Mouse (Mus musculus) G1E (cell line): ENCODE data around the gene Krtap28-13. TPM values are rescaled to one million over a fixed set of nuclear protein-coding genes. Genes with fewer than 3 reads are reported as not detected.

Experiments
- ATAC-seq: 2 replicates; pipeline ENCODE4 v1.8.0; 2016; ENCODE audit warnings: mild to moderate bottlenecking; ENCODE audit not compliant: insufficient number of reproducible peaks, poor library complexity, low FRiP score, severe bottlenecking; ENCODE audit errors: extremely low read depth
- DNase-seq: peaks from one replicate; pipeline ENCODE4 v3.0.0; 2012; ENCODE audit warnings: low spot score
- H3K27me3 ChIP-seq: 2 replicates; pipeline ENCODE4 v1.6.1; 2012; ENCODE audit warnings: mild to moderate bottlenecking, low read length, inconsistent platforms; ENCODE audit not compliant: insufficient read depth
- H3K36me3 ChIP-seq: replicated peaks from 2 replicates; pipeline ENCODE3; 2012; ENCODE audit warnings: mild to moderate bottlenecking, inconsistent platforms
- H3K4me1 ChIP-seq: 2 replicates; pipeline ENCODE4 v1.6.1; 2012; ENCODE audit warnings: low read depth, low read length, inconsistent platforms, mixed read lengths; ENCODE audit not compliant: insufficient read depth
- H3K4me3 ChIP-seq: 2 replicates; pipeline ENCODE4 v1.5.1; 2012; ENCODE audit warnings: low read depth, mild to moderate bottlenecking, inconsistent platforms, low read length, moderate library complexity, mixed read lengths
- H3K9me3 ChIP-seq: replicated peaks from 2 replicates; pipeline ENCODE4 v1.6.1; 2012; ENCODE audit warnings: inconsistent platforms
- CTCF ChIP-seq: IDR thresholded peaks from 2 replicates; pipeline ENCODE4 v1.5.1; 2012; ENCODE audit warnings: low read depth, low read length, inconsistent platforms, mixed read lengths
- GATA1 ChIP-seq: IDR thresholded peaks from 2 replicates; pipeline ENCODE4 v1.6.1; 2012; ENCODE audit warnings: borderline replicate concordance, low read length, inconsistent platforms, mixed read lengths
- GATA2 ChIP-seq: IDR thresholded peaks from 2 replicates; pipeline ENCODE4 v1.6.1; 2012; ENCODE audit warnings: low read depth, low read length, inconsistent platforms, borderline replicate concordance
- POLR2AphosphoS5 ChIP-seq: IDR thresholded peaks from 2 replicates; pipeline ENCODE4 v1.6.1; 2012; ENCODE audit warnings: low read depth, low read length, inconsistent platforms; ENCODE audit not compliant: insufficient replicate concordance
- TAL1 ChIP-seq: conservative IDR thresholded peaks from 2 replicates; pipeline ENCODE4 v1.6.1; 2012; ENCODE audit warnings: low read depth, low read length, inconsistent platforms, mixed read lengths
- polyA plus RNA-seq: library from polyadenylated mRNA; stranded (reverse); fragments of >175 nt; gene quantifications from 2 replicates; pipeline ENCODE4 v1.2.3, GENCODE M21; 2012
- total RNA-seq, 2 experiments: library from RNA; stranded (forward) in 1 of 2; stranded (reverse) in 1 of 2; fragments of 200-1000 nt in 1 of 2; fragments of >200 nt in 1 of 2; fragmentation: Nextera tagmentation in 1 of 2; gene quantifications; 2 replicates each; pipeline ENCODE4 v1.2.3; 2014 to 2017

Krtap28-13 gene
- total and polyA plus RNA-seq, 3 experiments: 0.33 TPM; not detected in 2

GRCm38 (mm10) chr1:83105464-83105863 lies 44.7 kb downstream of the Krtap28-13 start:
- H3K27me3 ChIP-seq: no peaks in the 10 kb centered on the region
- no peak for DNase-seq
- no peak overlapping the region for H3K4me3 ChIP-seq
- no peaks in the 10 kb centered on the region for H3K9me3 ChIP-seq
- H3K36me3 ChIP-seq: no peaks in the 10 kb centered on the region
- no peak for ATAC-seq
- no peaks in the 10 kb centered on the region for H3K4me1 ChIP-seq
- TF ChIP-seq CTCF: no peak
- TF ChIP-seq GATA1: no peak
- TF ChIP-seq GATA2: no peak
- TF ChIP-seq TAL1: no peak
- TF ChIP-seq POLR2AphosphoS5: no peak

- Histone ChIP-seq H3K4me1 (no peaks in the 10 kb centered on the region), H3K36me3 (no peaks in the 10 kb centered on the region), H3K4me3 (no peak overlapping the region), H3K27me3 (no peaks in the 10 kb centered on the region), H3K9me3 (no peaks in the 10 kb centered on the region)
- TF ChIP-seq CTCF: no peak
- TF ChIP-seq GATA1: no peak
- TF ChIP-seq GATA2: no peak
- no peak for TF ChIP-seq POLR2AphosphoS5
- TF ChIP-seq TAL1: no peak
- DNase-seq (no peak), ATAC-seq (no peak)
Measured at GRCm38 (mm10) chr1:83107410-83107978, 46.8 kb downstream of the Krtap28-13 start.

GRCm38 (mm10) chr1:83110992-83111391 lies 50.3 kb downstream of the Krtap28-13 start:
- no peaks in the 10 kb centered on the region for H3K4me1 ChIP-seq
- DNase-seq: no peak
- H3K27me3 ChIP-seq: no peaks in the 10 kb centered on the region
- no peaks in the 10 kb centered on the region for H3K36me3 ChIP-seq
- no peak for ATAC-seq
- TF ChIP-seq CTCF: no peak
- TF ChIP-seq GATA2: no peak
- no peak for TF ChIP-seq TAL1
- TF ChIP-seq POLR2AphosphoS5: no peak
- TF ChIP-seq GATA1: no peak
- H3K9me3 ChIP-seq: no peaks in the 10 kb centered on the region
- no peak overlapping the region for H3K4me3 ChIP-seq

Other genes starting within 250 kb of the Krtap28-13 start
- 303 and 306 TPM in 2 replicates for gene Agfg1, start 221.4 kb upstream of the Krtap28-13 start, total RNA-seq (2014; fragmentation: Nextera tagmentation)
- 121 and 135 TPM in 2 replicates for gene Agfg1, start 221.4 kb upstream of the Krtap28-13 start, total RNA-seq (2017)
- 30.4 and 32.1 TPM in 2 replicates for gene Agfg1, start 221.4 kb upstream of the Krtap28-13 start, polyA plus RNA-seq
- gene A030005L19Rik, start 147.6 kb upstream of the Krtap28-13 start, total RNA-seq (2014; fragmentation: Nextera tagmentation): 1.9 and 2.3 TPM in 2 replicates
- 0.22 and 0.46 TPM in 2 replicates for gene A030005L19Rik, start 147.6 kb upstream of the Krtap28-13 start, total RNA-seq (2017)
- 0.07 and 0.24 TPM in 2 replicates for gene A030005L19Rik, start 147.6 kb upstream of the Krtap28-13 start, polyA plus RNA-seq
- gene A030014E15Rik, start 136.0 kb upstream of the Krtap28-13 start, total RNA-seq (2014; fragmentation: Nextera tagmentation): 1.1 TPM in 1 of 2 replicates, not detected in the other
- gene A030014E15Rik, start 136.0 kb upstream of the Krtap28-13 start, total RNA-seq (2017): 0.17 and 0.38 TPM in 2 replicates
- not detected in 2 replicates for gene A030014E15Rik, start 136.0 kb upstream of the Krtap28-13 start, polyA plus RNA-seq
- gene Gm6217, start 129.5 kb upstream of the Krtap28-13 start, total RNA-seq (2014; fragmentation: Nextera tagmentation): not detected in 2 replicates
- 0.33 TPM in 1 of 2 replicates, not detected in the other for gene Gm6217, start 129.5 kb upstream of the Krtap28-13 start, total RNA-seq (2017)
- gene Gm6217, start 129.5 kb upstream of the Krtap28-13 start, polyA plus RNA-seq: not detected in 2 replicates
- gene A030003K21Rik, start 117.5 kb upstream of the Krtap28-13 start, total RNA-seq (2014; fragmentation: Nextera tagmentation): not detected in 2 replicates
- not detected in 2 replicates for gene A030003K21Rik, start 117.5 kb upstream of the Krtap28-13 start, total RNA-seq (2017)
- gene A030003K21Rik, start 117.5 kb upstream of the Krtap28-13 start, polyA plus RNA-seq: not detected in 2 replicates
- not detected in 2 replicates for gene Gm7544, start 104.9 kb upstream of the Krtap28-13 start, total RNA-seq (2014; fragmentation: Nextera tagmentation)
- gene Gm7544, start 104.9 kb upstream of the Krtap28-13 start, total RNA-seq (2017): 0.29 TPM in 1 of 2 replicates, not detected in the other
- not detected in 2 replicates for gene Gm7544, start 104.9 kb upstream of the Krtap28-13 start, polyA plus RNA-seq
- not detected in 2 replicates for gene Gm47955, start 100.6 kb upstream of the Krtap28-13 start, total RNA-seq (2014; fragmentation: Nextera tagmentation)
- gene Gm47955, start 100.6 kb upstream of the Krtap28-13 start, total RNA-seq (2017): 0.27 TPM in 1 of 2 replicates, not detected in the other
- not detected in 2 replicates for gene Gm47955, start 100.6 kb upstream of the Krtap28-13 start, polyA plus RNA-seq
- gene Gm47959, start 60.4 kb upstream of the Krtap28-13 start, total RNA-seq (2014; fragmentation: Nextera tagmentation): not detected in 2 replicates
- gene Gm47959, start 60.4 kb upstream of the Krtap28-13 start, total RNA-seq (2017): not detected in 2 replicates
- not detected in 2 replicates for gene Gm47959, start 60.4 kb upstream of the Krtap28-13 start, polyA plus RNA-seq
- not detected in 2 replicates for gene Slc19a3, start 22.5 kb upstream of the Krtap28-13 start, total RNA-seq (2014; fragmentation: Nextera tagmentation)
- gene Slc19a3, start 22.5 kb upstream of the Krtap28-13 start, total RNA-seq (2017): 0.06 and 0.33 TPM in 2 replicates
- gene Slc19a3, start 22.5 kb upstream of the Krtap28-13 start, polyA plus RNA-seq: not detected in 2 replicates
- not detected in 2 replicates for gene Krtap28-10, start 18.4 kb upstream of the Krtap28-13 start, total RNA-seq (2014; fragmentation: Nextera tagmentation)
- 0.23 TPM in 1 of 2 replicates, not detected in the other for gene Krtap28-10, start 18.4 kb upstream of the Krtap28-13 start, total RNA-seq (2017)
- gene Krtap28-10, start 18.4 kb upstream of the Krtap28-13 start, polyA plus RNA-seq: not detected in 2 replicates
- not detected in 2 replicates for gene Gm47969, start 16.0 kb upstream of the Krtap28-13 start, total RNA-seq (2014; fragmentation: Nextera tagmentation)
- gene Gm47969, start 16.0 kb upstream of the Krtap28-13 start, total RNA-seq (2017): 0.16 TPM in 1 of 2 replicates, not detected in the other
- gene Gm47969, start 16.0 kb upstream of the Krtap28-13 start, polyA plus RNA-seq: not detected in 2 replicates
- gene A030005K14Rik, start 1.6 kb upstream of the Krtap28-13 start, total RNA-seq (2014; fragmentation: Nextera tagmentation): not detected in 2 replicates
- gene A030005K14Rik, start 1.6 kb upstream of the Krtap28-13 start, total RNA-seq (2017): not detected in 2 replicates
- gene A030005K14Rik, start 1.6 kb upstream of the Krtap28-13 start, polyA plus RNA-seq: not detected in 2 replicates
- gene Ccl20, start 55.8 kb downstream of the Krtap28-13 start, total RNA-seq (2014; fragmentation: Nextera tagmentation): not detected in 2 replicates
- 0.12 and 0.66 TPM in 2 replicates for gene Ccl20, start 55.8 kb downstream of the Krtap28-13 start, total RNA-seq (2017)
- not detected in 2 replicates for gene Ccl20, start 55.8 kb downstream of the Krtap28-13 start, polyA plus RNA-seq
- gene Daw1, start 98.8 kb downstream of the Krtap28-13 start, total RNA-seq (2014; fragmentation: Nextera tagmentation): not detected in 2 replicates
- not detected in 2 replicates for gene Daw1, start 98.8 kb downstream of the Krtap28-13 start, total RNA-seq (2017)
- gene Daw1, start 98.8 kb downstream of the Krtap28-13 start, polyA plus RNA-seq: not detected in 2 replicates